Mouse (Mus musculus) MEL (cell line): ENCODE data around the gene Fhl3. TPM values are rescaled to one million over a fixed set of nuclear protein-coding genes. Genes with fewer than 3 reads are reported as not detected.

Experiments used
- DNase-seq: peaks from one replicate; pipeline ENCODE4 v3.0.0; 2011; ENCODE audit warnings: low read depth, low spot score
- H3K27ac ChIP-seq: 2 replicates; pipeline ENCODE4 v1.5.1; 2012; ENCODE audit warnings: low read depth, mild to moderate bottlenecking, control low read depth, low read length, moderate library complexity; ENCODE audit not compliant: control insufficient read depth
- H3K27me3 ChIP-seq, 2 experiments: fragments of 150-350 bp in 1 of 2; sonication (generic) in 1 of 2; 2 replicates each; pipeline ENCODE4 v1.6.1; 2012; ENCODE audit warnings: low read length in 2 of 2, mild to moderate bottlenecking in 2 of 2, improper control_type of control experiment in 1 of 2, moderate library complexity in 1 of 2; ENCODE audit not compliant: insufficient read depth in 2 of 2, control insufficient read depth in 1 of 2
- H3K36me3 ChIP-seq, 2 experiments: 2 replicates each; pipeline ENCODE4 v1.6.1; 2012 to 2014; ENCODE audit warnings: low read length in 2 of 2, improper control_type of control experiment in 1 of 2, inconsistent platforms in 1 of 2, mild to moderate bottlenecking in 1 of 2; ENCODE audit not compliant: insufficient read depth in 2 of 2, control insufficient read depth in 1 of 2
- H3K4me1 ChIP-seq, 2 experiments: fragments of 150-350 bp in 1 of 2; sonication (generic) in 1 of 2; 2 replicates each; pipeline ENCODE4 v1.6.1; 2012; ENCODE audit warnings: low read length in 2 of 2, improper control_type of control experiment in 1 of 2, mild to moderate bottlenecking in 1 of 2; ENCODE audit not compliant: insufficient read depth in 2 of 2, control insufficient read depth in 1 of 2
- H3K4me3 ChIP-seq, 2 experiments: fragments of 150-350 bp in 1 of 2; sonication (generic) in 1 of 2; 2 replicates each; pipeline ENCODE4 v1.5.1; 2012; ENCODE audit warnings: low read depth in 2 of 2, low read length in 2 of 2, mild to moderate bottlenecking in 2 of 2, moderate library complexity in 2 of 2, control low read depth in 1 of 2, improper control_type of control experiment in 1 of 2; ENCODE audit not compliant: control insufficient read depth in 1 of 2, insufficient read depth in 1 of 2
- H3K79me2 ChIP-seq: 2 replicates; pipeline ENCODE4 v1.6.1; 2012; ENCODE audit warnings: mild to moderate bottlenecking, low read length, moderate library complexity; ENCODE audit not compliant: control insufficient read depth, poor library complexity, insufficient read depth
- H3K9ac ChIP-seq: 2 replicates; pipeline ENCODE4 v1.6.1; 2012; ENCODE audit warnings: low read depth, mild to moderate bottlenecking, control low read depth, low read length, moderate library complexity; ENCODE audit not compliant: control insufficient read depth, poor library complexity, severe bottlenecking
- H3K9me3 ChIP-seq: fragments of 150-350 bp; sonication (generic); replicated peaks from 2 replicates; pipeline ENCODE4 v1.6.1; 2012; ENCODE audit warnings: mild to moderate bottlenecking, low read length, improper control_type of control experiment, moderate library complexity; ENCODE audit not compliant: insufficient read depth
- CHD2 ChIP-seq: IDR thresholded peaks from 2 replicates; pipeline ENCODE4 v1.6.1; 2011; ENCODE audit warnings: low read length, improper control_type of control experiment
- ELF1 ChIP-seq: IDR thresholded peaks from 2 replicates; pipeline ENCODE4 v1.6.1; 2014; ENCODE audit warnings: low read depth, mild to moderate bottlenecking, inconsistent platforms, low read length, improper control_type of control experiment, moderate library complexity
- EP300 ChIP-seq, 2 experiments: IDR thresholded peaks; 2 replicates each; pipeline ENCODE4 v1.6.1; 2011; ENCODE audit warnings: improper control_type of control experiment in 2 of 2, low read length in 2 of 2, low read depth in 1 of 2, mild to moderate bottlenecking in 1 of 2
- ETS1 ChIP-seq: IDR thresholded peaks from 2 replicates; pipeline ENCODE4 v1.6.1; 2012; ENCODE audit warnings: low read depth, mild to moderate bottlenecking, inconsistent platforms, low read length, improper control_type of control experiment, moderate library complexity
- GABPA ChIP-seq: IDR thresholded peaks from 2 replicates; pipeline ENCODE4 v1.6.1; 2012; ENCODE audit warnings: low read depth, mild to moderate bottlenecking, inconsistent platforms, low read length, improper control_type of control experiment, moderate library complexity
- HCFC1 ChIP-seq: IDR thresholded peaks from 2 replicates; pipeline ENCODE4 v1.6.1; 2012; ENCODE audit warnings: low read depth, mild to moderate bottlenecking, inconsistent platforms, low read length, improper control_type of control experiment, moderate library complexity
- JUND ChIP-seq: IDR thresholded peaks from 2 replicates; pipeline ENCODE4 v1.6.1; 2011; ENCODE audit warnings: low read depth, mild to moderate bottlenecking, improper control_type of control experiment, low read length
- KAT2A ChIP-seq: conservative IDR thresholded peaks from 2 replicates; pipeline ENCODE4 v1.6.1; 2012; ENCODE audit warnings: low read depth, low read length, improper control_type of control experiment, inconsistent platforms
- MAFK ChIP-seq: IDR thresholded peaks from 2 replicates; pipeline ENCODE4 v1.6.1; 2011; ENCODE audit warnings: low read depth, mild to moderate bottlenecking, low read length, improper control_type of control experiment, borderline replicate concordance
- MAX ChIP-seq: IDR thresholded peaks from 2 replicates; pipeline ENCODE4 v1.6.1; 2011; ENCODE audit warnings: low read length, improper control_type of control experiment
- MXI1 ChIP-seq: IDR thresholded peaks from 2 replicates; pipeline ENCODE4 v1.6.1; 2011; ENCODE audit warnings: mild to moderate bottlenecking, low read depth, low read length, improper control_type of control experiment
- MYB ChIP-seq: IDR thresholded peaks from 2 replicates; pipeline ENCODE4 v1.6.1; 2011; ENCODE audit warnings: mild to moderate bottlenecking, low read depth, low read length, improper control_type of control experiment
- MYC ChIP-seq: IDR thresholded peaks from 2 replicates; pipeline ENCODE4 v1.6.1; 2011; ENCODE audit warnings: low read depth, mild to moderate bottlenecking, low read length, improper control_type of control experiment, moderate library complexity
- NRF1 ChIP-seq: IDR thresholded peaks from 2 replicates; pipeline ENCODE4 v1.6.1; 2014; ENCODE audit warnings: low read depth, mild to moderate bottlenecking, inconsistent platforms, low read length, improper control_type of control experiment, moderate library complexity; ENCODE audit not compliant: poor library complexity, insufficient read depth, severe bottlenecking
- POLR2A ChIP-seq, 2 experiments: IDR thresholded peaks; 2 replicates each; pipeline ENCODE4 v1.6.1; 2011 to 2012; ENCODE audit warnings: low read length in 2 of 2, mild to moderate bottlenecking in 2 of 2, control low read depth in 1 of 2, improper control_type of control experiment in 1 of 2, low read depth in 1 of 2, moderate library complexity in 1 of 2; ENCODE audit not compliant: control insufficient read depth in 1 of 2, insufficient read depth in 1 of 2, poor library complexity in 1 of 2
- POLR2AphosphoS2 ChIP-seq: IDR thresholded peaks from 2 replicates; pipeline ENCODE4 v1.6.1; 2011; ENCODE audit warnings: low read length, improper control_type of control experiment
- POLR2AphosphoS5 ChIP-seq: IDR thresholded peaks from 2 replicates; pipeline ENCODE4 v1.6.1; 2012; ENCODE audit warnings: low read depth, borderline replicate concordance, mild to moderate bottlenecking, inconsistent platforms, low read length, moderate library complexity, mixed read lengths
- RAD21 ChIP-seq: IDR thresholded peaks from 2 replicates; pipeline ENCODE4 v1.6.1; 2011; ENCODE audit warnings: mild to moderate bottlenecking, low read depth, low read length, improper control_type of control experiment
- RCOR1 ChIP-seq: IDR thresholded peaks from 2 replicates; pipeline ENCODE4 v1.6.1; 2012; ENCODE audit warnings: low read depth, mild to moderate bottlenecking, inconsistent platforms, low read length, improper control_type of control experiment
- SIN3A ChIP-seq: IDR thresholded peaks from 2 replicates; pipeline ENCODE4 v1.6.1; 2012; ENCODE audit warnings: low read length, improper control_type of control experiment, inconsistent platforms
- SMC3 ChIP-seq: IDR thresholded peaks from 2 replicates; pipeline ENCODE4 v1.6.1; 2011; ENCODE audit warnings: low read depth, low read length, improper control_type of control experiment
- TAL1 ChIP-seq: IDR thresholded peaks from 2 replicates; pipeline ENCODE4 v1.6.1; 2012; ENCODE audit warnings: mild to moderate bottlenecking, inconsistent platforms, low read length, moderate library complexity, mixed read lengths
- TBP ChIP-seq: IDR thresholded peaks from 2 replicates; pipeline ENCODE4 v1.8.0; 2011; ENCODE audit warnings: low read depth, low read length, improper control_type of control experiment
- UBTF ChIP-seq: IDR thresholded peaks from 2 replicates; pipeline ENCODE4 v1.6.1; 2012; ENCODE audit warnings: low read depth, mild to moderate bottlenecking, inconsistent platforms, low read length, improper control_type of control experiment, moderate library complexity, borderline replicate concordance; ENCODE audit not compliant: insufficient read depth
- USF1 ChIP-seq: IDR thresholded peaks from 2 replicates; pipeline ENCODE4 v1.6.1; 2014; ENCODE audit warnings: low read depth, mild to moderate bottlenecking, inconsistent platforms, low read length, improper control_type of control experiment, moderate library complexity
- ZC3H11A ChIP-seq: IDR thresholded peaks from 2 replicates; pipeline ENCODE4 v1.6.1; 2012; ENCODE audit warnings: low read depth, mild to moderate bottlenecking, inconsistent platforms, low read length, improper control_type of control experiment
- polyA plus RNA-seq, 2 experiments: library from polyadenylated mRNA; stranded (reverse) in 1 of 2; unstranded in 1 of 2; fragments of >175 nt in 1 of 2; fragments of >200 nt in 1 of 2; gene quantifications; 2 replicates each; pipeline versions ENCODE4 v1.2.1 to v1.2.4; 2012; ENCODE audit warnings: low replicate concordance in 2 of 2, low read depth in 1 of 2; ENCODE audit not compliant: insufficient read length in 2 of 2, insufficient read depth in 1 of 2, missing spikeins in 1 of 2
- total RNA-seq: library from RNA; depleted of rRNA; stranded (reverse); fragments of 300-350 nt; gene quantifications from 2 replicates; pipeline ENCODE4 v1.2.3, GENCODE M21; 2012

The Fhl3 gene
- total and polyA plus RNA-seq, 3 experiments = 5.6 to 13.8 TPM; not detected in 1

DNA sequence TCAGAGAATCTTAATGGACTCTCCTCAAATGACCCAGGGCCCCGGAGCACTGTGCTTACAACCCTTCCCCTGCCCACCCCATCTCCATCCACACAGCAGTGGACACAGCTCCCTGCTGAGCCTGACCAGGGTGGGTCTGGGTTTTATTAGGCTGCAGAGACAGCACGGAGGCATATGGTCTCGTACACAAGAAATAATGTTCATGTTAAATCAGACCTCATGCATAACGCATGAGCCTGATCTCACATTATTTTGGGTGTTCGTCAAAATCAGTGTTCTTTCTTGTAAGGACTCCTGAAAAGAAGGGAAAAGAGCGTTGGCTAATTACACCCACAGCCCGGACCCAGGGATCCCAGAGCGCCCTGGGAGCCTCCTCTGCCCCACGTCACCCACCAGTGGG is 36.3 kb upstream of the Fhl3 start:
- Histone ChIP-seq H3K9me3 (no peaks in the 10 kb centered on the region), H3K36me3 (no peaks in the 10 kb centered on the region), H3K79me2 (no peaks in the 10 kb centered on the region), H3K4me3 (no peak overlapping the region), H3K9ac (no peak overlapping the region), H3K27ac (no peak overlapping the region), H3K27me3 (no peaks in the 10 kb centered on the region), H3K4me1 (no peaks in the 10 kb centered on the region)
- TF ChIP-seq MAFK = no peak
- no peak for TF ChIP-seq ETS1
- no peak for TF ChIP-seq SMC3
- TF ChIP-seq RCOR1 = no peak
- TF ChIP-seq USF1 = no peak
- TF ChIP-seq MYC = no peak
- TF ChIP-seq MXI1 = no peak
- TF ChIP-seq ELF1 = no peak
- TF ChIP-seq TAL1 = no peak
- TF ChIP-seq POLR2A (IDR thresholded peaks at IDR 0.05; ENCODE audit: control insufficient read depth in 1 of 2, insufficient read depth in 1 of 2, low read depth in 1 of 2, low read length in 2 of 2, poor library complexity in 1 of 2) = no peak
- TF ChIP-seq POLR2AphosphoS5 = no peak
- no peak for TF ChIP-seq RAD21
- TF ChIP-seq EP300 (IDR thresholded peaks at IDR 0.05; ENCODE audit: low read depth in 1 of 2, low read length in 2 of 2) = no peak
- no peak for TF ChIP-seq KAT2A
- no peak for TF ChIP-seq POLR2AphosphoS2
- TF ChIP-seq GABPA = no peak
- no peak for TF ChIP-seq MYB
- TF ChIP-seq TBP = no peak
- no peak for TF ChIP-seq CHD2
- no peak for TF ChIP-seq JUND
- no peak for DNase-seq

DNA sequence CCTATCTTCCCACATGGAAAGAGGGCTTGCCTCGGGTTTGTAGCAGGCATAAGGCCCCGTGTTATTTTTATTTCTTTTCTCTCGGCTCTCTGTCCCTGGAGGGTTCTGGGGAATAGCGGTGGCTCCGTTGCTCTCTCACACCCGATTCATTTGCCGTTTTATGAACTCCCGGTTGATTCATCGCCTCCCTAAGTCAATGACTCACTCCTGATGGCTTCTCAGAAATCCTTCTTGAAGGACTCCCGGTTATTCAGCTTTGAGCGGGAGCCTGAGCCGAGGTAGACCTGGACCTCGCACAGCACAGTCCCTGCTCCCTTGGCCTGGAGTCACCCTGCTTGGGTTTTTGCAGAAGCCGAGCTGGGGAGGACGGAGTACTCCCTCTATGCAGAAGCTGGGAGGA is 35.9 kb upstream of the Fhl3 start:
- no peaks in the 10 kb centered on the region for H3K9me3 ChIP-seq
- no peaks in the 10 kb centered on the region for H3K79me2 ChIP-seq
- no peak for TF ChIP-seq MAX
- TF ChIP-seq RCOR1 = no peak
- TF ChIP-seq JUND = no peak
- TF ChIP-seq RAD21 = no peak
- no peak for TF ChIP-seq SMC3
- TF ChIP-seq EP300 (IDR thresholded peaks at IDR 0.05; ENCODE audit: low read depth in 1 of 2, low read length in 2 of 2) = no peak
- TF ChIP-seq MXI1 = no peak
- no peak for TF ChIP-seq GABPA
- TF ChIP-seq UBTF = no peak
- TF ChIP-seq ZC3H11A = no peak
- TF ChIP-seq KAT2A = no peak
- no peak for TF ChIP-seq HCFC1
- TF ChIP-seq POLR2AphosphoS5 = no peak
- no peak for TF ChIP-seq NRF1
- TF ChIP-seq USF1 = no peak
- no peak for TF ChIP-seq SIN3A
- TF ChIP-seq POLR2A (IDR thresholded peaks at IDR 0.05; ENCODE audit: control insufficient read depth in 1 of 2, insufficient read depth in 1 of 2, low read depth in 1 of 2, low read length in 2 of 2, poor library complexity in 1 of 2) = no peak
- TF ChIP-seq TBP = no peak
- DNase-seq = no peak
- H3K27me3 ChIP-seq = no peaks in the 10 kb centered on the region
- no peak overlapping the region for H3K9ac ChIP-seq
- no peaks in the 10 kb centered on the region for H3K36me3 ChIP-seq
- no peak overlapping the region for H3K4me3 ChIP-seq
- no peak overlapping the region for H3K27ac ChIP-seq
- no peaks in the 10 kb centered on the region for H3K4me1 ChIP-seq
